Mouse (Mus musculus) MEL (cell line): ENCODE results near the gene 1700042G07Rik.

Experiments
- CHD2 ChIP-seq: IDR thresholded peaks from 2 replicates; pipeline ENCODE4 v1.6.1; 2011; ENCODE audit warnings: low read length, improper control_type of control experiment
- MYC ChIP-seq: IDR thresholded peaks from 2 replicates; pipeline ENCODE4 v1.6.1; 2011; ENCODE audit warnings: low read depth, mild to moderate bottlenecking, low read length, improper control_type of control experiment, moderate library complexity
- POLR2A ChIP-seq, 2 experiments: IDR thresholded peaks; 2 replicates each; pipeline ENCODE4 v1.6.1; 2011 to 2012; ENCODE audit warnings: low read length in 2 of 2, mild to moderate bottlenecking in 2 of 2, control low read depth in 1 of 2, improper control_type of control experiment in 1 of 2, low read depth in 1 of 2, moderate library complexity in 1 of 2; ENCODE audit not compliant: control insufficient read depth in 1 of 2, insufficient read depth in 1 of 2, poor library complexity in 1 of 2

DNA sequence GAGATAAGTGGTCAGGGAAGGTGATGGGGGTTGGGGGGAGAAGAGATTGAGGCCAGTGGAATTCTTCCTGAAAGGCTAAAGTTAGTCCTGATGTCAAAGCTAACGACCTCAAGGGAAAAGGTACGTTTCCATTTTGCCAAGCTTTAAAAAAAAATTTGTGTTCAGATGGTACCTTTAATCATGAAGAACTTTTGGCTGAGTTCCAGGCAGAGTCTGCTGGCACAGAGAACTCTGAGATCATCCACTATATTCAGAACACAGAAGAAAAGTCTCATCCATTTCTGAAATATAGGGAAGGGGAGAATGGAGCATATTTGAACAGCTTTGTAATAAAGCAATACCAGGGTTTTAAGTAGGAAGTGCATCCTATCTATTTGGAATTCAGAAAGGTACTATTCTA is 43.9 kb downstream of the 1700042G07Rik start:
- TF ChIP-seq POLR2A (IDR thresholded peaks at IDR 0.05; ENCODE audit: control insufficient read depth in 1 of 2, insufficient read depth in 1 of 2, low read depth in 1 of 2, low read length in 2 of 2, poor library complexity in 1 of 2) (no peak), CHD2 (no peak), MYC (no peak)
